23 mouse cellular contexts compared by ENCODE assay signal in the genomic region with DNA sequence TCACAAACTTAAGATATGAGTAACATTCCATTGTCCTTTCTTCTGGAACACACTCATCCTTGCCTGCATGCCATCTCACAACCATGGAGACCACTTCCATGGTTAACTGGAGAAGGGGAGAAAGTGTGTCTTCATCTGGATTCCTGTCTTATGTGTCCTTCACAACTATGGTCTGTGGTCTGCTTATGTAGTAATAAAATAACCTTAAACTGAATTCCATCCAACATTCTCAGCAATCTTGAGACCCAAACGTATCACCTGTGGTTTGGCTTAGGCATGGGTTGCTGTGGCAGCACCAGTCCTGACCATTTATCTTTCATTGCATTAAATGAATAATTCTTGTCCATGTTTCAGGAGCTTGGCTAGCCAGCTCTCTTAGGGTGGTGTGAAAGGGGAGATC.
DNase-seq lines count a peak whose midpoint lies in the region; ATAC-seq lines count a peak whose summit lies in the region.
"Had no signal": no experiment of that assay in that cellular context is flagged by ENCODE, and none has a peak within 500 bp of the region (broad histone marks: within the 10 kb centered on the region; RNA-seq: fewer than 3 reads in every experiment).

No protein-coding gene starts in this region.

- no peaks in the 10 kb centered on the region for H3K4me1 ChIP-seq in kidney, embryonic 16.5 days (ENCODE audit: insufficient read depth, low read length)
- H3K4me1 ChIP-seq: embryonic facial prominence, embryonic 12.5 days; embryonic facial prominence, embryonic 15.5 days; forebrain, embryonic 13.5 days; hindbrain, embryonic 12.5 days; hindbrain, embryonic 15.5 days had no signal

- H3K27me3 ChIP-seq in kidney, embryonic 16.5 days (ENCODE audit: insufficient read depth, low read length): no peaks in the 10 kb centered on the region
- H3K27me3 ChIP-seq: CH12.LX; embryonic facial prominence, embryonic 12.5 days; embryonic facial prominence, embryonic 15.5 days; forebrain, embryonic 13.5 days; hindbrain, embryonic 12.5 days; hindbrain, embryonic 15.5 days had no signal

- H3K9me3 ChIP-seq in kidney, embryonic 16.5 days (ENCODE audit: low read length): no peaks in the 10 kb centered on the region
- H3K9me3 ChIP-seq: embryonic facial prominence, embryonic 12.5 days; embryonic facial prominence, embryonic 15.5 days; forebrain, embryonic 10.5 days; forebrain, embryonic 13.5 days; G1E; hindbrain, embryonic 12.5 days; hindbrain, embryonic 15.5 days had no signal

- no peaks in the 10 kb centered on the region for H3K36me3 ChIP-seq in kidney, embryonic 16.5 days (ENCODE audit: insufficient read depth, low read length)
- H3K36me3 ChIP-seq: embryonic facial prominence, embryonic 12.5 days; embryonic facial prominence, embryonic 15.5 days; forebrain, embryonic 10.5 days; G1E; hindbrain, embryonic 12.5 days; hindbrain, embryonic 15.5 days had no signal

- H3K9ac ChIP-seq in kidney, embryonic 16.5 days (replicated peaks; ENCODE audit: low read length): no peak overlapping the region
- H3K9ac ChIP-seq: embryonic facial prominence, embryonic 12.5 days; embryonic facial prominence, embryonic 15.5 days; forebrain, embryonic 13.5 days; hindbrain, embryonic 12.5 days; hindbrain, embryonic 15.5 days had no signal

- WGBS in kidney, embryonic 16.5 days: 91% methylated on average over 1 of the region's 1 CpGs

- H3K4me2 ChIP-seq in kidney, embryonic 16.5 days (replicated peaks; ENCODE audit: low read depth, low read length): no peak overlapping the region
- H3K4me2 ChIP-seq: embryonic facial prominence, embryonic 12.5 days; embryonic facial prominence, embryonic 15.5 days; forebrain, embryonic 13.5 days; heart, embryonic 11.5 days; hindbrain, embryonic 12.5 days; hindbrain, embryonic 15.5 days had no signal

- H3K27ac ChIP-seq in kidney, embryonic 16.5 days (ENCODE audit: low read length): no peak overlapping the region
- H3K27ac ChIP-seq: embryonic facial prominence, embryonic 12.5 days; embryonic facial prominence, embryonic 15.5 days; forebrain, embryonic 10.5 days; forebrain, embryonic 13.5 days; hindbrain, embryonic 12.5 days; hindbrain, embryonic 15.5 days had no signal

- H3K4me3 ChIP-seq in kidney, embryonic 16.5 days (ENCODE audit: low read length): no peak overlapping the region
- H3K4me3 ChIP-seq: embryonic facial prominence, embryonic 12.5 days; embryonic facial prominence, embryonic 15.5 days; erythroblast, embryonic 14.5 days; forebrain, embryonic 10.5 days; forebrain, embryonic 13.5 days; hindbrain, embryonic 12.5 days; hindbrain, embryonic 15.5 days had no signal

- ATAC-seq in kidney, embryonic 16.5 days (ENCODE audit: low FRiP score, low TSS enrichment): no peak
- ATAC-seq: forebrain, embryonic 13.5 days; forebrain, embryonic 16.5 days; intestine, postnatal 0 days had no signal

- peak; percentile 71 for DNase-seq in 3T3-L1 (ENCODE audit: low read depth, low spot score)
- peak; percentile 36 for DNase-seq in NIH3T3 (ENCODE audit: low read depth)
- peak; percentile 52 for DNase-seq in fibroblast of lung, adult 2 months (ENCODE audit: low read depth)
- no peak for DNase-seq in embryo, embryonic 10.5 days (ENCODE audit: low spot score)
- no peak for DNase-seq in testis, postnatal 14 days (ENCODE audit: low spot score)
- DNase-seq: cerebellum, adult 18-20 months; cerebellum, adult 9-10 months; cerebellum, postnatal 14 days; gastrocnemius, postnatal 10 days; gastrocnemius, postnatal 36 days had no signal

Comparison
In these comparisons a context has a peak if more than half of its experiments do, and no peak if none do; other contexts are left out.
1. DNase-seq: peak in 3T3-L1 (single experiment), NIH3T3 (single experiment) and fibroblast of lung, adult 2 months (single experiment); none in embryo, embryonic 10.5 days (single experiment) and testis, postnatal 14 days (single experiment).